Mouse (Mus musculus) WW6 (cell line): ENCODE data around the gene Pif1.

Experiments used
- DNase-seq: peaks from one replicate; pipeline ENCODE4 v3.0.0-alpha.2; 2013; ENCODE audit warnings: low read depth, low spot score

Gene Pif1

GRCm38 (mm10) chr9:65639065-65639464 is 52.1 kb downstream of the Pif1 start:
- no peak for DNase-seq

GRCm38 (mm10) chr9:65640838-65641410 is 54.0 kb downstream of the Pif1 start:
- DNase-seq: peak; percentile 77

GRCm38 (mm10) chr9:65641446-65642052 is 54.6 kb downstream of the Pif1 start:
- no peak for DNase-seq

GRCm38 (mm10) chr9:65642546-65642945 is 55.6 kb downstream of the Pif1 start:
- DNase-seq: no peak

- no peak for DNase-seq
Measured at GRCm38 (mm10) chr9:65644960-65645359, 58.0 kb downstream of the Pif1 start.
